Mouse (Mus musculus) ZHBTc4 (cell line): ENCODE measurements at regions not wholly inside any gene's neighbourhood (a gene's known extent, or its start where the extent isn't known, plus 50 kb on each side); places are given as distances from the start of the nearest gene placed in this dataset.
A peak's percentile ranks its signal among the peaks of the same experiment; 100 is the strongest.

Experiments used
- DNase-seq: peaks from one replicate; pipeline ENCODE4 v3.0.0-alpha.2; 2011; ENCODE audit warnings: low read depth, low spot score

- no peak for DNase-seq
Measured at GRCm38 (mm10) chr10:67819534-67819933, 92.9 kb downstream of the Zfp365 start.

GRCm38 (mm10) chr10:67813901-67814300 is 98.6 kb downstream of the Zfp365 start:
- DNase-seq, result no peak

- DNase-seq, result peak; percentile 62
Measured at GRCm38 (mm10) chr10:67805131-67805530, 107.3 kb downstream of the Zfp365 start.

- DNase-seq, result no peak
Measured at GRCm38 (mm10) chr10:67804637-67805036, 107.8 kb downstream of the Zfp365 start.

- no peak for DNase-seq
Measured at GRCm38 (mm10) chr10:67802156-67802555, 110.3 kb downstream of the Zfp365 start.

GRCm38 (mm10) chr10:67801619-67802018 is 110.8 kb downstream of the Zfp365 start:
- DNase-seq, result no peak

- DNase-seq, result no peak
Measured at GRCm38 (mm10) chr10:67798991-67799390, 113.5 kb downstream of the Zfp365 start.

- DNase-seq, result no peak
Measured at GRCm38 (mm10) chr10:67793206-67793605, 119.3 kb downstream of the Zfp365 start.

- DNase-seq, result no peak
Measured at GRCm38 (mm10) chr10:67789651-67790050, 122.8 kb downstream of the Zfp365 start.

- DNase-seq, result no peak
Measured at GRCm38 (mm10) chr10:67788116-67788515, 124.3 kb downstream of the Zfp365 start.

GRCm38 (mm10) chr10:67785563-67785962 is 126.9 kb downstream of the Zfp365 start:
- DNase-seq, result no peak

- DNase-seq, result no peak
Measured at GRCm38 (mm10) chr10:67778341-67778740, 134.1 kb downstream of the Zfp365 start.

GRCm38 (mm10) chr10:67777721-67778120 is 134.7 kb downstream of the Zfp365 start:
- no peak for DNase-seq

GRCm38 (mm10) chr10:67776851-67777250 is 135.6 kb downstream of the Zfp365 start:
- no peak for DNase-seq

GRCm38 (mm10) chr10:67771796-67772195 is 140.7 kb downstream of the Zfp365 start:
- DNase-seq, result no peak

GRCm38 (mm10) chr10:67766099-67766498 is 146.4 kb downstream of the Zfp365 start:
- DNase-seq, result peak; percentile 78

- no peak for DNase-seq
Measured at GRCm38 (mm10) chr10:67760424-67760823, 152.0 kb downstream of the Zfp365 start.

- no peak for DNase-seq
Measured at GRCm38 (mm10) chr10:67748121-67748520, 164.3 kb downstream of the Zfp365 start.

- no peak for DNase-seq
Measured at GRCm38 (mm10) chr10:67747461-67747860, 165.0 kb downstream of the Zfp365 start.

- no peak for DNase-seq
Measured at GRCm38 (mm10) chr10:67746140-67746539, 166.3 kb downstream of the Zfp365 start.

- DNase-seq, result no peak
Measured at GRCm38 (mm10) chr10:67743561-67743960, 168.9 kb downstream of the Zfp365 start.

- DNase-seq, result no peak
Measured at GRCm38 (mm10) chr10:67742824-67743223, 169.6 kb downstream of the Zfp365 start.

GRCm38 (mm10) chr10:67742305-67742704 is 170.2 kb downstream of the Zfp365 start:
- DNase-seq, result no peak

- DNase-seq, result no peak
Measured at GRCm38 (mm10) chr10:67739199-67739598, 173.3 kb downstream of the Zfp365 start.
